Mouse (Mus musculus) testis, adult 2 months (tissue): ENCODE data around the gene Bard1. TPM values are rescaled to one million over a fixed set of nuclear protein-coding genes. Genes with fewer than 3 reads are reported as not detected.

Experiments
- H3K27ac ChIP-seq: fragments of 200-500 bp; 2 replicates; pipeline ENCODE4 v1.5.1; 2012; ENCODE audit warnings: low read depth, low read length; ENCODE audit not compliant: control insufficient read depth, insufficient read depth
- H3K27me3 ChIP-seq: fragments of 200-500 bp; 2 replicates; pipeline ENCODE4 v1.6.1; 2012; ENCODE audit warnings: mild to moderate bottlenecking, low read length, moderate library complexity; ENCODE audit not compliant: control insufficient read depth, insufficient read depth
- H3K36me3 ChIP-seq: fragments of 200-500 bp; 2 replicates; pipeline ENCODE4 v1.6.1; 2012; ENCODE audit warnings: mild to moderate bottlenecking, low read length; ENCODE audit not compliant: control insufficient read depth, insufficient read depth
- H3K4me1 ChIP-seq: fragments of 200-500 bp; 2 replicates; pipeline ENCODE4 v1.6.1; 2012; ENCODE audit warnings: low read length; ENCODE audit not compliant: control insufficient read depth, insufficient read depth
- H3K4me3 ChIP-seq: fragments of 200-500 bp; 2 replicates; pipeline ENCODE4 v1.5.1; 2012; ENCODE audit warnings: low read depth, mild to moderate bottlenecking, low read length, moderate library complexity, mixed read lengths; ENCODE audit not compliant: control insufficient read depth
- CTCF ChIP-seq: fragments of 200-500 bp; IDR thresholded peaks from 2 replicates; pipeline ENCODE4 v1.5.1; 2012; ENCODE audit warnings: low read depth, mild to moderate bottlenecking, inconsistent platforms, low read length, moderate library complexity; ENCODE audit not compliant: control insufficient read depth, insufficient read depth, insufficient replicate concordance
- POLR2A ChIP-seq: fragments of 200-500 bp; IDR thresholded peaks from 2 replicates; pipeline ENCODE4 v1.6.1; 2012; ENCODE audit warnings: low read depth, mild to moderate bottlenecking, inconsistent platforms, low read length, moderate library complexity; ENCODE audit not compliant: control insufficient read depth
- polyA plus RNA-seq: library from polyadenylated mRNA; depleted of rRNA; stranded (reverse); fragments of >200 nt; gene quantifications from 2 replicates; pipeline ENCODE4 v1.2.3, GENCODE M21; 2012

Bard1 gene
- polyA plus RNA-seq, 1 experiment: 5.3 TPM

- TF ChIP-seq CTCF (no peak), POLR2A (no peak)
- H3K27me3 ChIP-seq: no peaks in the 10 kb centered on the region
- H3K4me1 ChIP-seq: no peaks in the 10 kb centered on the region
Observed at GRCm38 (mm10) chr1:71052756-71053155, 50.2 kb downstream of the Bard1 start.

GRCm38 (mm10) chr1:71052252-71052651, 50.7 kb downstream of the Bard1 start:
- no peaks in the 10 kb centered on the region for H3K4me1 ChIP-seq
- H3K4me3 ChIP-seq: no peak overlapping the region
- TF ChIP-seq POLR2A (no peak), CTCF (no peak)
- H3K36me3 ChIP-seq: peaks cover 1% of the 10 kb centered on the region; the same call in 1 of the 2 replicates
- H3K27me3 ChIP-seq: no peaks in the 10 kb centered on the region
- no peak overlapping the region for H3K27ac ChIP-seq

More at GRCm38 (mm10) chr1:71052756-71053155, 50.2 kb downstream of the Bard1 start:
- peaks cover 1% of the 10 kb centered on the region; the same call in 1 of the 2 replicates for H3K36me3 ChIP-seq
- H3K27ac ChIP-seq: no peak overlapping the region
- no peak overlapping the region for H3K4me3 ChIP-seq

- H3K27ac ChIP-seq: no peak overlapping the region
- TF ChIP-seq POLR2A (no peak), CTCF (no peak)
Observed at GRCm38 (mm10) chr1:71045141-71045540, 57.8 kb downstream of the Bard1 start.

GRCm38 (mm10) chr1:71043951-71044350, 59.0 kb downstream of the Bard1 start:
- H3K27me3 ChIP-seq: no peaks in the 10 kb centered on the region
- H3K27ac ChIP-seq: no peak overlapping the region
- no peak overlapping the region for H3K4me3 ChIP-seq
- no peaks in the 10 kb centered on the region for H3K36me3 ChIP-seq
- no peak for TF ChIP-seq POLR2A
- no peak for TF ChIP-seq CTCF
- H3K4me1 ChIP-seq: no peaks in the 10 kb centered on the region

More at GRCm38 (mm10) chr1:71045141-71045540, 57.8 kb downstream of the Bard1 start:
- Histone ChIP-seq H3K36me3 (no peaks in the 10 kb centered on the region), H3K27me3 (no peaks in the 10 kb centered on the region), H3K4me3 (no peak overlapping the region), H3K4me1 (no peaks in the 10 kb centered on the region)

- H3K36me3 ChIP-seq: no peaks in the 10 kb centered on the region
- no peaks in the 10 kb centered on the region for H3K27me3 ChIP-seq
- no peak overlapping the region for H3K4me3 ChIP-seq
- no peak for TF ChIP-seq POLR2A
- no peak for TF ChIP-seq CTCF
- H3K27ac ChIP-seq: no peak overlapping the region
- no peaks in the 10 kb centered on the region for H3K4me1 ChIP-seq
Observed at GRCm38 (mm10) chr1:71036999-71037398, 65.9 kb downstream of the Bard1 start.

GRCm38 (mm10) chr1:71035565-71035964, 67.4 kb downstream of the Bard1 start:
- no peak for TF ChIP-seq CTCF
- no peak for TF ChIP-seq POLR2A
- Histone ChIP-seq H3K27ac (no peak overlapping the region), H3K4me3 (no peak overlapping the region), H3K27me3 (no peaks in the 10 kb centered on the region), H3K4me1 (no peaks in the 10 kb centered on the region), H3K36me3 (no peaks in the 10 kb centered on the region; the same call in 1 of the 2 replicates)

GRCm38 (mm10) chr1:71022766-71023165, 80.2 kb downstream of the Bard1 start:
- no peaks in the 10 kb centered on the region for H3K27me3 ChIP-seq
- no peak overlapping the region for H3K27ac ChIP-seq
- H3K4me1 ChIP-seq: no peaks in the 10 kb centered on the region
- no peak overlapping the region for H3K4me3 ChIP-seq
- H3K36me3 ChIP-seq: peaks cover 1% of the 10 kb centered on the region; the same call in 1 of the 2 replicates
- TF ChIP-seq CTCF: no peak
- TF ChIP-seq POLR2A: no peak

GRCm38 (mm10) chr1:71014345-71014744, 88.6 kb downstream of the Bard1 start:
- TF ChIP-seq CTCF (no peak), POLR2A (no peak)
- Histone ChIP-seq H3K36me3 (no peaks in the 10 kb centered on the region), H3K4me1 (no peaks in the 10 kb centered on the region), H3K4me3 (no peak overlapping the region), H3K27ac (no peak overlapping the region), H3K27me3 (no peaks in the 10 kb centered on the region)
